Mouse (Mus musculus) limb, embryonic 12.5 days (tissue): Measurements from ENCODE around the gene Klhl35. TPM values are rescaled to one million over a fixed set of nuclear protein-coding genes. Genes with fewer than 3 reads are reported as not detected.
A peak's percentile ranks its signal among the peaks of the same experiment; 100 is the strongest.

Experiments used
- ATAC-seq: fragments of 200-750 bp; cut with Nextera tagmentation; 2 replicates; pipeline ENCODE4 v1.8.0; 2017; ENCODE audit warnings: low read depth, moderate TSS enrichment; ENCODE audit not compliant: insufficient number of reproducible peaks, insufficient read depth, low FRiP score, low TSS enrichment
- H3K27ac ChIP-seq: fragments of 300-500 bp; sonication (generic); 2 replicates; pipeline ENCODE4 v1.5.1; 2016; ENCODE audit warnings: mild to moderate bottlenecking, moderate library complexity
- H3K27me3 ChIP-seq: fragments of 300-500 bp; sonication (generic); 2 replicates; pipeline ENCODE4 v1.6.1; 2016; ENCODE audit warnings: mild to moderate bottlenecking, moderate library complexity
- H3K36me3 ChIP-seq: fragments of 300-500 bp; sonication (generic); 2 replicates; pipeline ENCODE4 v1.6.1; 2016; ENCODE audit warnings: mild to moderate bottlenecking, moderate library complexity
- H3K4me1 ChIP-seq: fragments of 300-500 bp; sonication (generic); replicated peaks from 2 replicates; pipeline ENCODE4 v1.6.1; 2016
- H3K4me2 ChIP-seq: fragments of 300-500 bp; sonication (generic); 2 replicates; pipeline ENCODE4 v1.6.1; 2016; ENCODE audit warnings: mild to moderate bottlenecking, moderate library complexity
- H3K4me3 ChIP-seq: fragments of 300-500 bp; sonication (generic); replicated peaks from 2 replicates; pipeline ENCODE4 v1.5.1; 2016; ENCODE audit warnings: mild to moderate bottlenecking
- H3K9ac ChIP-seq: fragments of 300-500 bp; sonication (generic); replicated peaks from 2 replicates; pipeline ENCODE4 v1.6.1; 2016; ENCODE audit warnings: mild to moderate bottlenecking, moderate library complexity
- H3K9me3 ChIP-seq: fragments of 300-500 bp; sonication (generic); 2 replicates; pipeline ENCODE4 v1.6.1; 2016; ENCODE audit warnings: mild to moderate bottlenecking, moderate library complexity
- WGBS: fragments of 180-500 bp; shearing (Covaris S2); methylation state at CpG from one replicate; pipeline ENCODE4 v1.1.7; 2016; 5-methylcytosine and 5-hydroxymethylcytosine counted together
- polyA plus RNA-seq: library from polyadenylated mRNA; unstranded; fragments of >200 nt; fragmentation: Nextera tagmentation; extraction: Ambion mirVana; gene quantifications from 2 replicates; pipeline ENCODE4 v1.2.1, GENCODE M21; 2016

Klhl35 gene
- polyA plus RNA-seq, 1 experiment from 2014 or later: 1.7 TPM

- no peak for ATAC-seq
- WGBS: 62% methylated on average over 18 of the region's 18 CpGs
- H3K4me2 ChIP-seq: no peak overlapping the region
- no peaks in the 10 kb centered on the region for H3K9me3 ChIP-seq
- H3K4me1 ChIP-seq: peaks cover 21% of the 10 kb centered on the region
- H3K27me3 ChIP-seq: peaks cover 14% of the 10 kb centered on the region; the same call in 1 of the 2 replicates
- H3K4me3 ChIP-seq: no peak overlapping the region
- no peak overlapping the region for H3K9ac ChIP-seq
- peaks cover 48% of the 10 kb centered on the region for H3K36me3 ChIP-seq
- H3K27ac ChIP-seq: no peak overlapping the region
These were observed 5.8 kb downstream of the Klhl35 start for GRCm38 (mm10) chr7:99471578-99471977.

DNA sequence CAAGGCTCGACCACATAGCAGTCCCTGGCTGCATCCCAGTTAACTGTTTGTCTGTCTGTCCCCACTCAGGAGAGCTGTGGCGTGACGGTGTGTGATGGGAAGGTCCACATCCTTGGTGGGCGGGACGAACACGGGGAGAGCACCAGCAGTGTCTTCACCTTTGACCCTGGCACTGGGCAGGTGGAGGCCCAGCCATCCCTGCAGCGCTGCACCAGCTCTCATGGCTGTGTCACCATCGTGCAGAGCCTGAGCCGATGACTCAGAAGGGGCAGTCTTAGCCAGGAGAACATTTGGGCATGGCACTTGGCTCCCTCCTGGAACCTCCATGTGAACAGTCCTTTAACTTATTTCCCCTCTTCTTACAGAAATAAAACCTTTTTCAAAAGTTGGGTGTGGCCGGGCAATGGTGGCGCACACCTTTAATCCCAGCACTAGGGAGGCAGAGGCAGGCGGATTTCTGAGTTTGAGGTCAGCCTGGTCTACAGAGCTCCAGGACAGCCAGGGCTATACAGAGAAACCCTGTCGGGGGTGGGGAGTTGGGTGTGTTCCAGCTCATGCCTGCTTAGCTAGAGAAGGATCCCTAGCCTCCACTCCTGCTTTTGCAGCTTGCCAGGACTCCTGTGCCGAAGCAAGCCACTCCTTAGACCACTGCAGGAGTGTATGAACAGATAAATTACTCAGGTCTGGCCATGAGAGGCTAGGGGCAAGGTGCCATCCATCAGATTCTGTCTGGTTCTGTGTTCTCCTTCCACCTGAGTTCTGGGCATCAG, 8.0 kb downstream of the Klhl35 start:
- Histone ChIP-seq H3K9ac (no peak overlapping the region), H3K36me3 (peaks cover 71% of the 10 kb centered on the region), H3K9me3 (no peaks in the 10 kb centered on the region), H3K4me2 (no peak overlapping the region), H3K4me3 (no peak overlapping the region), H3K27me3 (0 out of 2 replicates have a peak, but pooled peaks cover 5% of the 10 kb centered on the region), H3K27ac (no peak overlapping the region), H3K4me1 (peaks cover 7% of the 10 kb centered on the region)
- 85% methylated on average over 14 of the region's 14 CpGs for WGBS
- ATAC-seq: no peak

GRCm38 (mm10) chr7:99474836-99475561, 9.2 kb downstream of the Klhl35 start:
- ATAC-seq: no peak
- Histone ChIP-seq H3K4me1 (peaks cover 12% of the 10 kb centered on the region), H3K36me3 (peaks cover 82% of the 10 kb centered on the region), H3K4me2 (no peak overlapping the region), H3K27me3 (0 out of 2 replicates have a peak, but pooled peaks cover 2% of the 10 kb centered on the region), H3K27ac (no peak overlapping the region), H3K9ac (0 out of 2 replicates have a peak overlapping the region, but pooled peaks have one; percentile 8), H3K9me3 (no peaks in the 10 kb centered on the region), H3K4me3 (no peak overlapping the region)
- 77% methylated on average over 12 of the region's 12 CpGs for WGBS

GRCm38 (mm10) chr7:99475562-99475911, 9.7 kb downstream of the Klhl35 start:
- Histone ChIP-seq H3K9me3 (no peaks in the 10 kb centered on the region), H3K27ac (no peak overlapping the region), H3K27me3 (no peaks in the 10 kb centered on the region), H3K4me2 (no peak overlapping the region), H3K9ac (no peak overlapping the region), H3K36me3 (peaks cover 88% of the 10 kb centered on the region), H3K4me1 (peaks cover 18% of the 10 kb centered on the region), H3K4me3 (no peak overlapping the region)
- no peak for ATAC-seq
- WGBS: 87% methylated on average over 2 of the region's 2 CpGs

DNA sequence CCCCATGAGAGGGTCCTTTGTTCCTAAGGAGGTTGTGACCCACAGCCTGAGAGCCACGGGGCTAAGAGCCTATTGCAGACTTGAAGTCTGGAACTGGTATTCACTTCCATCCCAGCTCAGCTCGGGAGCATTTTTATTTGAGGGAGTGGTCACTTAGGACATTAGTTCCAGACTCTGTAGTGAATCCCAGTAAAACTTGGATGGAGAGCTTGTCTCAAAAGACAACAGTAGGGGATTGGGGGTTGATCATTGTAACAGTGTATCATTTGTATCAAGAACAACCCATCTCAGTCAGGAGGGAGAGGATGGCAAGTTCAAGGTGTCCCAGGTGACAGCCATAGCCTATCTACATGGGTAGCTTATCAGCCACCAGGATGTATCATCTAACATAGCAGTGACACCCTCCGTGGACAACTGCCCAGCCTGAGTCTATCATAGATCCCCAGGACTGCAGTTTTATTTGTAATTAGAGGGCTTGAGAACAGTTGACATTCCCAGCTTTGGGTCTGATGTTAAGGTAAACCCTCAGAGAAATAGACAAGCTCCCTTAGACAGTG, 10.8 kb downstream of the Klhl35 start:
- no peak for ATAC-seq
- H3K36me3 ChIP-seq: peaks cover 96% of the 10 kb centered on the region
- no peaks in the 10 kb centered on the region for H3K27me3 ChIP-seq
- WGBS: 43% methylated on average over 3 of the region's 3 CpGs
- no peak overlapping the region; the same call in 1 of the 2 replicates for H3K27ac ChIP-seq
- peaks cover 29% of the 10 kb centered on the region for H3K4me1 ChIP-seq
- H3K9me3 ChIP-seq: no peaks in the 10 kb centered on the region
- no peak overlapping the region for H3K4me3 ChIP-seq
- no peak overlapping the region for H3K4me2 ChIP-seq
- no peak overlapping the region for H3K9ac ChIP-seq

DNA sequence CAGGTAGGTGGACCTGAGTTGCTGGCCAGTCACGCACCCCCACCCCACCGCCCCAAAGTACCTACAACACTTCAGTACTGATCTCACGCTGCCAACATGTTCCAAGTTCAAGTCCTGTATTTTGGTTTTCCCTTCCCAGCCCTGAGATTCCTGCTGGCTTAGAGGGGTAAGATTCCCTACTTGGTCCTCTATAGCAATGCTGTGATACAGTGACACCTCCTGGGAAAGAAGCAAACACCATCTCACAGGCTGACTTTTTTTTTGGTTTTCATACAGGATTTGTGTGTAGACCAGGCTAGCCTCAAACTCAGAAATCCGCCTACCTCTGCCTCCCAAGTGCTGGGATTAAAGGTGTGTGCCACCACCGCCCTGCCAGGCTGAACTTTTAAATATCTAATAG, 11.4 kb downstream of the Klhl35 start:
- Histone ChIP-seq H3K9me3 (no peaks in the 10 kb centered on the region), H3K27ac (no peak overlapping the region), H3K4me2 (no peak overlapping the region), H3K36me3 (peaks cover 96% of the 10 kb centered on the region), H3K4me1 (peaks cover 35% of the 10 kb centered on the region), H3K27me3 (no peaks in the 10 kb centered on the region), H3K9ac (no peak overlapping the region), H3K4me3 (no peak overlapping the region)
- 92% methylated on average over 5 of the region's 5 CpGs for WGBS
- ATAC-seq: no peak

GRCm38 (mm10) chr7:99482637-99483036, 16.8 kb downstream of the Klhl35 start:
- Histone ChIP-seq H3K4me3 (peak overlapping the region; percentile 88), H3K4me2 (peak overlapping the region; percentile 93), H3K27me3 (no peaks in the 10 kb centered on the region), H3K27ac (peak overlapping the region; percentile 90), H3K4me1 (peaks cover 38% of the 10 kb centered on the region), H3K36me3 (peaks cover 49% of the 10 kb centered on the region), H3K9me3 (no peaks in the 10 kb centered on the region), H3K9ac (peak overlapping the region; percentile 96)
- 6% methylated on average over 6 of the region's 6 CpGs for WGBS
- ATAC-seq: no peak

GRCm38 (mm10) chr7:99483271-99483923, 17.6 kb downstream of the Klhl35 start, which contains the start of gene Rps3:
Gene Rps3 (minus strand): TSS chr7:99483738.
- no peaks in the 10 kb centered on the region for H3K27me3 ChIP-seq
- H3K4me2 ChIP-seq: peak within 1 kb of the TSS; percentile 93
- peak within 1 kb of the TSS; percentile 96 for H3K9ac ChIP-seq
- ATAC-seq: peak; percentile 96
- no peaks in the 10 kb centered on the region for H3K9me3 ChIP-seq
- H3K4me3 ChIP-seq: peak within 1 kb of the TSS; percentile 88
- peak within 1 kb of the TSS; percentile 90 for H3K27ac ChIP-seq
- peaks cover 38% of the 10 kb centered on the region for H3K4me1 ChIP-seq
- under 1% methylated on average over 45 of the region's 45 CpGs for WGBS
- H3K36me3 ChIP-seq: peaks cover 41% of the 10 kb centered on the region

DNA sequence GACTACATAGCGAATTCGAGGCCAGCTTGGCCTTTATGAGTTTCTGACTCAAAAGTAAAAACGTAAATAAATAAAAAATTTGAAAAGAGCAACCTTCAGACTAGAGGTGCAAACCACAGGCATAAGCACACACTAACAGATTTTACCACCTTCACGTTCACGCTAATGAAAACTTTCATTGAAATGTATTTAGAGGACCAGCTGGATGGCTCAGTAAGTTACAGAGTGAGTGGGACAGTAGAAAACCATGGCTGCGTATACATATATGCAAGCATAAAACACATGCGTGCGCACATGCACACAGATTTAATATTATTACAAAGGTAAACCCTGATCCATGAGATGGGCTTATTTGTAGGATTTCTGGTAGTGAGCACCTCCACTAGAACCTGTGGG, 18.1 kb downstream of the Klhl35 start:
- peak overlapping the region; percentile 88 for H3K4me3 ChIP-seq
- H3K4me2 ChIP-seq: peak overlapping the region; percentile 93
- H3K27me3 ChIP-seq: no peaks in the 10 kb centered on the region
- 0 out of 2 replicates have a peak, but pooled peaks have one; percentile 4 for ATAC-seq
- 41% methylated on average over 8 of the region's 8 CpGs for WGBS
- H3K36me3 ChIP-seq: peaks cover 36% of the 10 kb centered on the region
- no peak overlapping the region for H3K27ac ChIP-seq
- H3K9ac ChIP-seq: no peak overlapping the region
- H3K4me1 ChIP-seq: peaks cover 36% of the 10 kb centered on the region
- H3K9me3 ChIP-seq: no peaks in the 10 kb centered on the region

DNA sequence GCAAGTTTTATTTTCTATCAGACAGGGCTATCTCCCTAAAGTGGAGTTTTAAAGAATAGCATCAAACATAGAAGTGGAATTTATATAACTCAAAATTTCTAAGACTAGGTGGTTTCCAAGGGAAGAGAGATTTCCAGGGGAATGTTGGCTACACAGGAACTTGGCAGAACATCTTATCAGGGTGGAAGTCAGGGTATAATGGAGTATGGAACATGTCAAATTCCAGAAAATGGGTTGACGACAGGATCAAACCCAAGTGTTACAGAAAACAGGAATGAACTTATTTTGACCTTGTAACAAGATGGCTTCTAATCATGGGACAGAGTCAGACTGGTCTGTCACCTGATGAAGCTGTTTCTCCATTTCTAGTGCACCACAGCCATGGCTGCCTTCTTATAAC, 18.9 kb downstream of the Klhl35 start:
- no peak for ATAC-seq

DNA sequence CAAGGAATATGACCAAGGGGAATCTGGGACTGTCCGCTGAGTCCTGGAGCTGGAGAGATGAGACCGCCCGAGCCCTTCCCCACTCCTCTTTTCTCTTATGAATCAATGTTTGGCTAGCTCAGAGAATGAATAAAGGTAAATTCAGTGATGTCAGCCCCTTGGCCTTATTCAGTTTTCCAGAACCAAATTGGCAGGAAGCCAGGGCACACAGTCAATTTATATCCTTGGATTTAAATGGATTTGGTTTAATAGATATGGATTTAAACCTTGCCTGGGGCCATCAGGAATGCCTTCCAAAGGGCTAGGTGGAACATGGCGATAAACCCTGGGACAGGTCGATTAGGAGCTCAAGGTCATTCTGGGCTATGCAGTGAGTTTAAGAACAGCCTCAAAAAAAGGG, 23.9 kb downstream of the Klhl35 start:
- no peak for ATAC-seq
- Histone ChIP-seq H3K27me3 (no peaks in the 10 kb centered on the region), H3K27ac (no peak overlapping the region), H3K4me1 (no peaks in the 10 kb centered on the region), H3K4me3 (no peak overlapping the region), H3K36me3 (no peaks in the 10 kb centered on the region), H3K9ac (no peak overlapping the region), H3K4me2 (no peak overlapping the region), H3K9me3 (peaks cover 6% of the 10 kb centered on the region; the same call in 1 of the 2 replicates)
- WGBS: 77% methylated on average over 5 of the region's 5 CpGs

More for the DNA sequence above, 18.9 kb downstream of the Klhl35 start:
- H3K9me3 ChIP-seq: no peaks in the 10 kb centered on the region
- no peak overlapping the region for H3K4me3 ChIP-seq
- H3K4me2 ChIP-seq: no peak overlapping the region
- peaks cover 29% of the 10 kb centered on the region for H3K4me1 ChIP-seq
- no peaks in the 10 kb centered on the region for H3K27me3 ChIP-seq
- WGBS: 97% methylated on average over 1 of the region's 1 CpGs
- H3K36me3 ChIP-seq: peaks cover 28% of the 10 kb centered on the region
- no peak overlapping the region for H3K27ac ChIP-seq
- no peak overlapping the region for H3K9ac ChIP-seq
